Mouse (Mus musculus): ENCODE measurements at regions not wholly inside any gene's neighbourhood (a gene's known extent, or its start where the extent isn't known, plus 50 kb on each side); places are given as distances from the start of the nearest gene placed in this dataset.

DNA sequence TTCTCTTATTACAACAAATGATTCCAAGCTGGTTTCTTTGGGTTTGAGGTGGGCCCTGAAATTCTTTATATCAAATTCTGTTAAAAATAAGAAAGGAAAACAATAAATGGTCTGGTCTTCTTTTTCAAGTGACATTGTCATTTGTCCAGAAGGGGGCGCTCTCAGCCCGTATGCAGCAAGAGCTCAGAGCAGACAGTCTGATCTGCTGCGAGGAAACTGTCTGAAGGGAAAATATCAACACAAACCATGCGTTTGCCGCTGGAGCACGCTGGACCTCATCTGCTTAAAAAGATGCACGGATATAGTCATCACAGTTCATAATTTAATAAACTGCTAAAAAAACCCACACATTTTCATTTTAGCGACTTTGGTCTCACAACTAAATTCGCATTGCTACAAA lies 161.2 kb downstream of the Cetn3 start:
- Histone ChIP-seq H3K4me3 (ENCODE audit: low read depth, low read length) (no peak overlapping the region), H3K4me1 (ENCODE audit: control insufficient read depth, insufficient read depth, low read length) (no peaks in the 10 kb centered on the region), H3K9me3 (ENCODE audit: control insufficient read depth, low read length) (no peaks in the 10 kb centered on the region), H3K9ac (ENCODE audit: low read length) (no peak overlapping the region), H3K27me3 (ENCODE audit: control insufficient read depth, insufficient read depth, low read length) (no peaks in the 10 kb centered on the region), H3K4me2 (ENCODE audit: low read depth) (peak overlapping the region; percentile 35), H3K36me3 (ENCODE audit: control insufficient read depth, insufficient read depth, low read length) (no peaks in the 10 kb centered on the region), H3K27ac (ENCODE audit: low read depth, low read length) (no peak overlapping the region)
- ATAC-seq (ENCODE audit: insufficient read depth, low FRiP score, low TSS enrichment) (peak; percentile 83), DNase-seq (ENCODE audit: low spot score) (peak; percentile 82)
- 15% methylated on average over 9 of the region's 9 CpGs for WGBS

DNA sequence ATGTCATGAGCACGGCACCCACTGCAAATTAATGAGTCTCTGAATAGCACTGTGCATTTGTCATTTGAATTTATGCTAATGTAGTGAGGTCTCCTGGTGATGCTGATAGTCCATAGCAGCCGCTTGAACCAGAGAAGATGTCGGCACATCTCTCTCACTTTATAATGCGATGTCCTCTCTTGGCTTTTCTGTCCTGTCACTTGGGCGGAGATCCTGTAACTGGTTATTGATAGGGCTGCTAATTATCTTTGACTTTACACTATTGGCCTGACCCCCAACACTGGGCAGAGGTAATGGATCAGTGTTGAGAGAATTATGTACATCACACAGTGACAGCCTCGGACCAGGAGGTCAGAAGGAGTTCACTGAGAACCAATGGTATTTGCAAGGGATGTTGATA lies 161.6 kb downstream of the Cetn3 start:
- no peak overlapping the region for H3K27ac ChIP-seq (ENCODE audit: low read depth, low read length)
- no peaks in the 10 kb centered on the region for H3K27me3 ChIP-seq (ENCODE audit: control insufficient read depth, insufficient read depth, low read length)
- H3K4me1 ChIP-seq (ENCODE audit: control insufficient read depth, insufficient read depth, low read length): no peaks in the 10 kb centered on the region
- 42% methylated on average over 6 of the region's 6 CpGs for WGBS
- DNase-seq (ENCODE audit: low spot score) (no peak), ATAC-seq (ENCODE audit: insufficient read depth, low FRiP score, low TSS enrichment) (peak; percentile 78)
- H3K9me3 ChIP-seq (ENCODE audit: control insufficient read depth, low read length): no peaks in the 10 kb centered on the region
- H3K9ac ChIP-seq (ENCODE audit: low read length): no peak overlapping the region
- no peak overlapping the region for H3K4me3 ChIP-seq (ENCODE audit: low read depth, low read length)
- H3K4me2 ChIP-seq (ENCODE audit: low read depth): peak overlapping the region; percentile 35
- H3K36me3 ChIP-seq (ENCODE audit: control insufficient read depth, insufficient read depth, low read length): no peaks in the 10 kb centered on the region

DNA sequence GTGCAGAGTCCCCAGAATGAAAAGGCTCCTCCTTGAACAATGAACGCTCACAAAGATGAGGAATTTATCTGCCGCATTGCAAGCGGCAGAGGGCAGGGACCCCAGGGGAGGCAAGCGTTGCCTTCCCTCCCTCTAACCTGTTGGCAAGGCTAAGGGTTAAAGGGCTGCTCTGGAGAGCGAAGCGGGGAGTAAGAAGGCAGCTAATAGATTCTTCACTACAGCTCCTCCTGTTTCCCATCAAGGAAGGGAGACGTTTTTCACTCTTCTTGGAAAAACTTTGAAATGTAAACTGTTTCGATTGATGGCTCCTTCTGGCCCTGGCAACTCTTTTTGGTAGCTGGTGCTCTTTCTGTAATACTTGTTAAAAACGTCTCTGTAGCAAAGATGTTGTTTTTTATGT lies 162.9 kb downstream of the Cetn3 start:
- H3K4me2 ChIP-seq (ENCODE audit: low read depth): peak overlapping the region; percentile 33
- peak; percentile 24 for DNase-seq (ENCODE audit: low spot score)
- H3K27me3 ChIP-seq (ENCODE audit: control insufficient read depth, insufficient read depth, low read length): no peaks in the 10 kb centered on the region
- H3K9ac ChIP-seq (ENCODE audit: low read length): no peak overlapping the region
- 0 out of 2 replicates have a peak overlapping the region, but pooled peaks have one; percentile 8 for H3K4me3 ChIP-seq (ENCODE audit: low read depth, low read length)
- ATAC-seq (ENCODE audit: insufficient read depth, low FRiP score, low TSS enrichment): no peak
- no peaks in the 10 kb centered on the region for H3K36me3 ChIP-seq (ENCODE audit: control insufficient read depth, insufficient read depth, low read length)
- H3K9me3 ChIP-seq (ENCODE audit: control insufficient read depth, low read length): no peaks in the 10 kb centered on the region
- no peaks in the 10 kb centered on the region for H3K4me1 ChIP-seq (ENCODE audit: control insufficient read depth, insufficient read depth, low read length)
- 6% methylated on average over 9 of the region's 9 CpGs for WGBS
- H3K27ac ChIP-seq (ENCODE audit: low read depth, low read length): no peak overlapping the region

DNA sequence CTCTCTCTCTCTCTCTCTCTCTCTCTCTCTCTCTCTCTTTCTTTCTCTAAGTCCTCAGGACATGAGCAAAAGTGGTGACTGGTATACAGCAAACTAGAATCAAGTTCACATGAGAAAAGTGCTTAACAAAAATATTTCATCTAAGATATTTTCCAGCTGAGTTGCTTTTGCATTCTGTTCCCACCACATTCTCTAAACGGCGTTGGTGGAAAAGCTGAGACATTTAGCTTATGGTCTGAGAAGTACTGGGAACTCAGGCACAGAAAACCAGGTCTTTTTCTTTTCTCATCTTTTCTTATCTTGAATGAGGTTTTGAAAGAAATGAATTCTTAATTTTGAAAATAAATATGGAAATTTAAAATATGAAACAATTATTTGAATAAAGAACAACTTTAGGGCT lies 182.6 kb downstream of the Cetn3 start:
- no peak overlapping the region for H3K4me3 ChIP-seq (ENCODE audit: low read depth, low read length)
- H3K9me3 ChIP-seq (ENCODE audit: control insufficient read depth, low read length): no peaks in the 10 kb centered on the region
- H3K4me1 ChIP-seq (ENCODE audit: control insufficient read depth, insufficient read depth, low read length): no peaks in the 10 kb centered on the region
- H3K4me2 ChIP-seq (ENCODE audit: low read depth): no peak overlapping the region
- no peak for DNase-seq (ENCODE audit: low spot score)
- WGBS: 90% methylated on average over 2 of the region's 2 CpGs
- H3K27me3 ChIP-seq (ENCODE audit: control insufficient read depth, insufficient read depth, low read length): no peaks in the 10 kb centered on the region
- H3K27ac ChIP-seq (ENCODE audit: low read depth, low read length): no peak overlapping the region
- no peak for ATAC-seq (ENCODE audit: insufficient read depth, low FRiP score, low TSS enrichment)
- no peaks in the 10 kb centered on the region for H3K36me3 ChIP-seq (ENCODE audit: control insufficient read depth, insufficient read depth, low read length)
- H3K9ac ChIP-seq (ENCODE audit: low read length): no peak overlapping the region

DNA sequence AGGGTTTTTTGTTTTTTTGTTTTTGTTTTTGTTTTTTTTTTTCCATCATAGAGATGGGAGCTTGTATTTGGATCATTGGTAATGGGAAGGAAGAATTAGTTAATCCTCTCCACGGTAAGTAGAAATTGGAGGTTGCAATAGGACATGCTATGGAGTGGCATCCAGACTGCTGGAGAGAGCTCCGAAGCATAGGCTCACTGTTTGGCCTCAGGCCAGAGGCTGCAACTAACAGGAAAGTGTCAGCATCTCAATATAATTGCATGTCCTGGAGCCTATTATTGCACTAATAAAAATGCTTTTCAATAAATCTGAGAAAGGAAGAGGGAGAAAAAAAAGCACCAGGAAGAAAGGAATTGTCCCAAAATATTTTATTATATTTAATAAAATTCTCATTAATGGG lies 193.0 kb downstream of the Cetn3 start:
- 83% methylated on average over 2 of the region's 2 CpGs for WGBS
- H3K9ac ChIP-seq (ENCODE audit: low read length): no peak overlapping the region
- no peaks in the 10 kb centered on the region for H3K4me1 ChIP-seq (ENCODE audit: control insufficient read depth, insufficient read depth, low read length)
- H3K27ac ChIP-seq (ENCODE audit: low read depth, low read length): no peak overlapping the region
- ATAC-seq (ENCODE audit: insufficient read depth, low FRiP score, low TSS enrichment): no peak
- H3K27me3 ChIP-seq (ENCODE audit: control insufficient read depth, insufficient read depth, low read length): no peaks in the 10 kb centered on the region
- DNase-seq (ENCODE audit: low spot score): no peak
- H3K36me3 ChIP-seq (ENCODE audit: control insufficient read depth, insufficient read depth, low read length): no peaks in the 10 kb centered on the region
- no peak overlapping the region for H3K4me3 ChIP-seq (ENCODE audit: low read depth, low read length)
- H3K9me3 ChIP-seq (ENCODE audit: control insufficient read depth, low read length): no peaks in the 10 kb centered on the region
- no peak overlapping the region for H3K4me2 ChIP-seq (ENCODE audit: low read depth)

DNA sequence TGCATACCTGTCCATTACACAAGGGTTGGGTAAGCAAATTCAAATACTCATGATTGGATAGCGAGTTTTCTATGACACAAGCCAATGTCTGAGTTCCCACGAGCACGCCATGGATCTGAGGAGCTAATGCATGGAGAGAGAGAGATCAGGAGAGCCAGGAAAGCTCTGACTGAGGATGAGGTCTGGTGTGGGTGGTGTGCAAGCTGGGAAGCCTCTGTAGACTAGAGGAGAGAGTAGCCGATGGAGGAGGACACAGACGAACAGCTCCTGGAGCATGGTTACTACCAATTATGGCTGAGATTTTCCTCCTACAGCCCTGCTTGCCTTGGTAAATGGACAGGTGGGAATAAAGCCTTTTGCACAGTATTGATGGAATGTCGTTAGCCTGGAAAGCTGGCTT lies 195.1 kb downstream of the Cetn3 start:
- ATAC-seq (ENCODE audit: insufficient read depth, low FRiP score, low TSS enrichment) (no peak), DNase-seq (ENCODE audit: low spot score) (no peak)
- H3K4me1 ChIP-seq (ENCODE audit: control insufficient read depth, insufficient read depth, low read length): no peaks in the 10 kb centered on the region
- no peaks in the 10 kb centered on the region for H3K27me3 ChIP-seq (ENCODE audit: control insufficient read depth, insufficient read depth, low read length)
- 81% methylated on average over 6 of the region's 6 CpGs for WGBS
- no peak overlapping the region for H3K9ac ChIP-seq (ENCODE audit: low read length)
- no peak overlapping the region for H3K4me3 ChIP-seq (ENCODE audit: low read depth, low read length)
- H3K4me2 ChIP-seq (ENCODE audit: low read depth): no peak overlapping the region
- H3K9me3 ChIP-seq (ENCODE audit: control insufficient read depth, low read length): no peaks in the 10 kb centered on the region
- no peak overlapping the region for H3K27ac ChIP-seq (ENCODE audit: low read depth, low read length)
- no peaks in the 10 kb centered on the region for H3K36me3 ChIP-seq (ENCODE audit: control insufficient read depth, insufficient read depth, low read length)

DNA sequence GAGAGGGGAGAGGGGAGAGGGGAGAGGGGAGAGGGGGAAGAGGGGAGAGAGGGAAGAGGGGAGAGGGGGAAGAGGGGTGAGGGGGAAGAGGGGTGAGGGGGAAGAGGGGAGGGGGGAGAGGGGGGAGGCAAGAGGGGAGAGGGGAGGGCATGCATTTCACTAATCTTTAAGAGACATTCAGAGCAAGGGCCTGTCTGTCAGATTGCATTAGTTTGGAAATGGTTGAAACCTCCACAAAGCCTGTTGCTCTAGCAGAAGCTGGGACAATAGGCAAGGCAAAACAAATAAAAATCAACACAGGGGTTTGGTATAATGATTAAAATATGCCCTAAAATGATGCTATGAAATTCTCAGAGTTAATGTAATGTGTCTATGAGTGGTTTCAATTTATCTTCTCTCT lies 196.4 kb downstream of the Cetn3 start:
- H3K4me3 ChIP-seq (ENCODE audit: low read depth, low read length): no peak overlapping the region
- H3K9ac ChIP-seq (ENCODE audit: low read length): no peak overlapping the region
- no peaks in the 10 kb centered on the region for H3K4me1 ChIP-seq (ENCODE audit: control insufficient read depth, insufficient read depth, low read length)
- ATAC-seq (ENCODE audit: insufficient read depth, low FRiP score, low TSS enrichment) (no peak), DNase-seq (ENCODE audit: low spot score) (no peak)
- no peaks in the 10 kb centered on the region for H3K36me3 ChIP-seq (ENCODE audit: control insufficient read depth, insufficient read depth, low read length)
- H3K9me3 ChIP-seq (ENCODE audit: control insufficient read depth, low read length): no peaks in the 10 kb centered on the region
- H3K27me3 ChIP-seq (ENCODE audit: control insufficient read depth, insufficient read depth, low read length): no peaks in the 10 kb centered on the region
- no peak overlapping the region for H3K4me2 ChIP-seq (ENCODE audit: low read depth)
- H3K27ac ChIP-seq (ENCODE audit: low read depth, low read length): no peak overlapping the region

- H3K36me3 ChIP-seq (ENCODE audit: control insufficient read depth, insufficient read depth, low read length): no peaks in the 10 kb centered on the region
- DNase-seq (ENCODE audit: low spot score) (no peak), ATAC-seq (ENCODE audit: insufficient read depth, low FRiP score, low TSS enrichment) (no peak)
- no peak overlapping the region for H3K9ac ChIP-seq (ENCODE audit: low read length)
- 90% methylated on average over 5 of the region's 5 CpGs for WGBS
- no peak overlapping the region for H3K4me2 ChIP-seq (ENCODE audit: low read depth)
- no peaks in the 10 kb centered on the region for H3K27me3 ChIP-seq (ENCODE audit: control insufficient read depth, insufficient read depth, low read length)
- no peak overlapping the region for H3K27ac ChIP-seq (ENCODE audit: low read depth, low read length)
- no peaks in the 10 kb centered on the region for H3K4me1 ChIP-seq (ENCODE audit: control insufficient read depth, insufficient read depth, low read length)
- no peaks in the 10 kb centered on the region for H3K9me3 ChIP-seq (ENCODE audit: control insufficient read depth, low read length)
- no peak overlapping the region for H3K4me3 ChIP-seq (ENCODE audit: low read depth, low read length)
Measured at GRCm38 (mm10) chr13:81980094-81980493, 197.2 kb downstream of the Cetn3 start.

DNA sequence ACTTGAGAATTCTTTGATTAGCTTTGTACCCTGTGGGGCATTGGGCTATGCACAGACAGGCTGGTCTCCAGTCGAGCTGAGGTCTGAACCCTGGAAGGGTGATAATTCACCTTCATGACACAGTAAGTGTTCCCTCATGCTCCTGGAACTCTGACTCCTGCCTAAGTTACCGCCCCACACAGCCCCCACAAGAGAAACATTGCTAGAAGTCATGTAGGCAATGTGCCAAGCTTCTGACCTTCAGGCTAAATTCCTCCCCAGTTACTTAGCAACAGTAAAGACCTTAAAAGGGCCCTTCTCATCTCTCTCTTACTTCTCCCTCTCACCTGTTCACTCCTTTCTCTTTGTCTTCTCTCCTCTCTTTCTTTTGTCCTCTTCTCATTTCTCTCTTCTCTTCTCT lies 199.6 kb downstream of the Cetn3 start:
- Histone ChIP-seq H3K9me3 (ENCODE audit: control insufficient read depth, low read length) (no peaks in the 10 kb centered on the region), H3K27me3 (ENCODE audit: control insufficient read depth, insufficient read depth, low read length) (no peaks in the 10 kb centered on the region), H3K36me3 (ENCODE audit: control insufficient read depth, insufficient read depth, low read length) (no peaks in the 10 kb centered on the region), H3K4me2 (ENCODE audit: low read depth) (no peak overlapping the region), H3K27ac (ENCODE audit: low read depth, low read length) (no peak overlapping the region), H3K4me1 (ENCODE audit: control insufficient read depth, insufficient read depth, low read length) (no peaks in the 10 kb centered on the region), H3K4me3 (ENCODE audit: low read depth, low read length) (no peak overlapping the region), H3K9ac (ENCODE audit: low read length) (no peak overlapping the region)
- no peak for ATAC-seq (ENCODE audit: insufficient read depth, low FRiP score, low TSS enrichment)
- DNase-seq (ENCODE audit: low spot score): no peak
- WGBS: 52% methylated on average over 2 of the region's 2 CpGs
